In genomic region chr13:44535441-44535840, GRCm38 (mm10) we compare ENCODE assay signal across 11 mouse cellular contexts.
A peak's percentile ranks its signal among the peaks of the same experiment; 100 is the strongest.
DNase-seq lines count a peak whose midpoint lies in the region; TF ChIP-seq lines count a peak whose summit lies in the region.
"Had no signal": no experiment of that assay in that cellular context is flagged by ENCODE, and none has a peak within 500 bp of the region (broad histone marks: within the 10 kb centered on the region; RNA-seq: fewer than 3 reads in every experiment).

No protein-coding gene starts in this region.

- no peaks in the 10 kb centered on the region for H3K36me3 ChIP-seq in thymus, adult 2 months (ENCODE audit: control insufficient read depth, insufficient read depth, low read length)
- H3K36me3 ChIP-seq: forebrain, embryonic 12.5 days; G1E; hindbrain, embryonic 15.5 days had no signal

- no peak for TF ChIP-seq POLR2A in thymus, adult 2 months (IDR thresholded peaks at IDR 0.05; ENCODE audit: control insufficient read depth, extremely low read depth, insufficient read depth, low read length, poor library complexity)

- peak; percentile 11 for DNase-seq in kidney, postnatal 14 days
- no peak for DNase-seq in kidney, adult 9 months
- peak; percentile 17 for DNase-seq in lung, postnatal 14 days
- peak; percentile 80 for DNase-seq in thymus, adult 2 months
- DNase-seq in cerebellum, adult 11 months: no peak
- DNase-seq in neural tube, embryonic 10.5 days (ENCODE audit: extremely low spot score, low spot score): no peak
- no peak for DNase-seq in cerebellum, adult 11-12 months

- H3K4me1 ChIP-seq in brown adipose tissue, adult 24 weeks (ENCODE audit: control insufficient read depth, insufficient read depth, insufficient read length, low read length): no peaks in the 10 kb centered on the region; the same call in 1 of the 2 replicates
- peaks cover 3% of the 10 kb centered on the region for H3K4me1 ChIP-seq in thymus, adult 2 months (replicated peaks; ENCODE audit: control insufficient read depth, insufficient read depth, low read length)
- H3K4me1 ChIP-seq: forebrain, embryonic 12.5 days; hindbrain, embryonic 15.5 days had no signal

- H3K4me3 ChIP-seq in brown adipose tissue, adult 24 weeks (ENCODE audit: insufficient read depth, low read depth, low read length): peak overlapping the region; percentile 17; the same call in 1 of the 2 replicates
- peak overlapping the region; percentile 0; the same call in 1 of the 2 replicates for H3K4me3 ChIP-seq in thymus, adult 2 months (ENCODE audit: control insufficient read depth, insufficient read depth, low read length)
- H3K4me3 ChIP-seq: forebrain, embryonic 12.5 days; hindbrain, embryonic 15.5 days had no signal

- peak overlapping the region; percentile 4 for H3K27ac ChIP-seq in brown adipose tissue, adult 24 weeks (replicated peaks; ENCODE audit: low read depth, low read length)
- H3K27ac ChIP-seq in thymus, adult 2 months (ENCODE audit: control insufficient read depth, insufficient read depth, low read length): peak overlapping the region; percentile 49; the same call in 1 of the 2 replicates
- H3K27ac ChIP-seq: forebrain, embryonic 12.5 days; hindbrain, embryonic 15.5 days had no signal

- WGBS in thymus, adult 2 months: 2% methylated on average over 18 of the region's 18 CpGs

- peak; percentile 40; the same call in 1 of the 2 replicates for TF ChIP-seq CTCF in thymus, adult 2 months (IDR thresholded peaks at IDR 0.05; ENCODE audit: borderline replicate concordance, control insufficient read depth, extremely low read depth, insufficient read depth, low read length, poor library complexity)

- H3K27me3 ChIP-seq in thymus, adult 2 months (ENCODE audit: control insufficient read depth, insufficient read depth, low read length): no peaks in the 10 kb centered on the region
- H3K27me3 ChIP-seq: forebrain, embryonic 12.5 days; hindbrain, embryonic 15.5 days had no signal

Comparison
In these comparisons a context has a peak if more than half of its experiments do, and no peak if none do; other contexts are left out.
1. DNase-seq: peak in kidney, postnatal 14 days (single experiment), lung, postnatal 14 days (single experiment) and thymus, adult 2 months (single experiment); none in kidney, adult 9 months (single experiment), cerebellum, adult 11 months (single experiment), neural tube, embryonic 10.5 days (single experiment) and cerebellum, adult 11-12 months (single experiment).